Mouse (Mus musculus) ES-E14 (cell line): ENCODE results near the gene Arhgef2. TPM values are rescaled to one million over a fixed set of nuclear protein-coding genes. Genes with fewer than 3 reads are reported as not detected.

Experiments
- DNase-seq: peaks from one replicate; pipeline ENCODE4 v3.0.0-alpha.2; 2013; ENCODE audit warnings: low read depth, low spot score
- H3K27ac ChIP-seq: 2 replicates; pipeline ENCODE4 v1.5.1; 2012; ENCODE audit warnings: low read depth, mild to moderate bottlenecking, low read length, moderate library complexity, mixed read lengths; ENCODE audit not compliant: poor library complexity, insufficient read depth, severe bottlenecking
- H3K36me3 ChIP-seq: 2 replicates; pipeline ENCODE4 v1.6.1; 2012; ENCODE audit warnings: mild to moderate bottlenecking, low read length, moderate library complexity, mixed read lengths; ENCODE audit not compliant: control insufficient read depth, poor library complexity, insufficient read depth, severe bottlenecking
- H3K4me1 ChIP-seq, 2 experiments: fragments of 150-350 bp in 1 of 2; sonication (generic) in 1 of 2; 2 replicates each; pipeline ENCODE4 v1.6.1; 2012; ENCODE audit warnings: low read length in 2 of 2, mild to moderate bottlenecking in 1 of 2, mixed read lengths in 1 of 2; ENCODE audit not compliant: control insufficient read depth in 2 of 2, insufficient read depth in 2 of 2, poor library complexity in 1 of 2
- H3K4me3 ChIP-seq, 2 experiments: fragments of 150-350 bp in 1 of 2; sonication (generic) in 1 of 2; 2 replicates each; pipeline ENCODE4 v1.5.1; 2012; ENCODE audit warnings: low read length in 2 of 2, low read depth in 1 of 2, mild to moderate bottlenecking in 1 of 2, mixed read lengths in 1 of 2; ENCODE audit not compliant: insufficient read depth in 1 of 2, poor library complexity in 1 of 2, severe bottlenecking in 1 of 2
- H3K9ac ChIP-seq: 2 replicates; pipeline ENCODE4 v1.6.1; 2012; ENCODE audit warnings: low read depth, mild to moderate bottlenecking, low read length, mixed read lengths; ENCODE audit not compliant: poor library complexity, insufficient read depth, severe bottlenecking
- H3K9me3 ChIP-seq: fragments of 150-350 bp; sonication (generic); 2 replicates; pipeline ENCODE4 v1.6.1; 2012; ENCODE audit warnings: low read depth, mild to moderate bottlenecking, low read length; ENCODE audit not compliant: control insufficient read depth, insufficient read depth
- CHD2 ChIP-seq: IDR thresholded peaks from 2 replicates; pipeline ENCODE4 v1.6.1; 2014; ENCODE audit warnings: mild to moderate bottlenecking, low read depth, low read length, inconsistent platforms
- HCFC1 ChIP-seq: IDR thresholded peaks from 2 replicates; pipeline ENCODE4 v1.6.1; 2012; ENCODE audit warnings: low read length, inconsistent platforms, borderline replicate concordance; ENCODE audit not compliant: insufficient read depth
- MAFK ChIP-seq: IDR thresholded peaks from 2 replicates; pipeline ENCODE4 v1.6.1; 2014; ENCODE audit warnings: mild to moderate bottlenecking, low read depth, low read length, inconsistent platforms; ENCODE audit not compliant: insufficient read depth
- ZC3H11A ChIP-seq: IDR thresholded peaks from 2 replicates; pipeline ENCODE4 v1.6.1; 2012; ENCODE audit warnings: low read depth, mild to moderate bottlenecking, inconsistent platforms, low read length, borderline replicate concordance
- ZNF384 ChIP-seq: IDR thresholded peaks from 2 replicates; pipeline ENCODE4 v1.6.1; 2012; ENCODE audit warnings: low read depth, low read length, inconsistent platforms
- in situ Hi-C, 2 experiments: fragments of 600-800 bp; cut with MboI; formaldehyde crosslinking; loops; one replicate each; pipeline ENCODE4 v1.15.1; 2025; ENCODE audit warnings: low sequenced_read_pairs in 2 of 2, inconsistent platforms in 1 of 2; ENCODE audit not compliant: unreplicated experiment in 2 of 2
- total RNA-seq: library from RNA; depleted of rRNA; stranded (reverse); fragments of 300-350 nt; gene quantifications from 2 replicates; pipeline ENCODE4 v1.2.3, GENCODE M21; 2012

The Arhgef2 gene
- total RNA-seq, 1 experiment = 50.8 TPM

GRCm38 (mm10) chr3:88655619-88656018, 49.9 kb downstream of the Arhgef2 start:
- TF ChIP-seq HCFC1 (no peak), ZNF384 (no peak), MAFK (no peak), ZC3H11A (no peak), CHD2 (no peak)
- H3K27ac ChIP-seq = no peak overlapping the region
- H3K9ac ChIP-seq = no peak overlapping the region
- H3K9me3 ChIP-seq = no peaks in the 10 kb centered on the region
- H3K36me3 ChIP-seq = no peaks in the 10 kb centered on the region
- in situ Hi-C loops = no loop called here
- peaks cover 0 to 6% of the 10 kb centered on the region in 2 experiments; a peak in 1 of 4 replicates for H3K4me1 ChIP-seq
- no peak overlapping the region for H3K4me3 ChIP-seq
- no peak for DNase-seq

GRCm38 (mm10) chr3:88658441-88659127, 52.8 kb downstream of the Arhgef2 start:
- Histone ChIP-seq H3K36me3 (no peaks in the 10 kb centered on the region), H3K27ac (no peak overlapping the region), H3K9me3 (no peaks in the 10 kb centered on the region), H3K4me3 (no peak overlapping the region), H3K9ac (no peak overlapping the region), H3K4me1 (no peaks in the 10 kb centered on the region)
- no peak for DNase-seq
- no peak for TF ChIP-seq MAFK
- no peak for TF ChIP-seq ZNF384
- no peak for TF ChIP-seq HCFC1
- in situ Hi-C loops = no loop called here

GRCm38 (mm10) chr3:88659798-88660197, 54.0 kb downstream of the Arhgef2 start:
- H3K36me3 ChIP-seq = no peaks in the 10 kb centered on the region
- H3K4me3 ChIP-seq = no peak overlapping the region
- no peak overlapping the region for H3K27ac ChIP-seq
- H3K9me3 ChIP-seq = 0 out of 2 replicates have a peak, but pooled peaks cover 5% of the 10 kb centered on the region
- H3K9ac ChIP-seq = no peak overlapping the region
- TF ChIP-seq ZNF384 (no peak), CHD2 (no peak), ZC3H11A (no peak), HCFC1 (no peak), MAFK (no peak)
- in situ Hi-C loops = no loop called here
- no peak for DNase-seq
- no peaks in the 10 kb centered on the region for H3K4me1 ChIP-seq

DNA sequence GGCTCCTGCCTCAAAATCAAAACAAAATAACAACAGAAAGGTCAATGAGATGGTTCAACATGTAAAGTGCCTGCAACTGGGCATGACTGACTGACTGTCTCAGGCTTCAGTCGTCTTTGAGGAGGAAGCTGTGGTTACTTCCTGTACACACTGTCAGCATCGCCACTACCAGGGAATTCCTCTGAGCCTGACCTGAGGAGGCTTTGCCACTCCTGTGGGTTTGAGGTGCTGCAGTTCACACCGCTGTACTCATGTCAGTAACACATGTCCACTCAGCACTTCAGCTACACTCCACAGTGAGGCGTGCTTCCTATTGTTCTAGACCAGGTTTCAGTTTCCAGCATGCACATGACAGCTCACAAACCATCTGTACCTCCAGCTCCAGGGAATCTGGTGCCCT, 58.3 kb downstream of the Arhgef2 start:
- peaks cover 7% of the 10 kb centered on the region; the same call in 1 of the 2 replicates for H3K9me3 ChIP-seq
- H3K9ac ChIP-seq = no peak overlapping the region
- in situ Hi-C loops = no loop called here
- no peaks in the 10 kb centered on the region for H3K4me1 ChIP-seq
- no peaks in the 10 kb centered on the region for H3K36me3 ChIP-seq
- H3K27ac ChIP-seq = no peak overlapping the region
- H3K4me3 ChIP-seq = no peak overlapping the region
- no peak for DNase-seq
- TF ChIP-seq ZC3H11A (no peak), CHD2 (no peak), MAFK (no peak), HCFC1 (no peak), ZNF384 (no peak)

DNA sequence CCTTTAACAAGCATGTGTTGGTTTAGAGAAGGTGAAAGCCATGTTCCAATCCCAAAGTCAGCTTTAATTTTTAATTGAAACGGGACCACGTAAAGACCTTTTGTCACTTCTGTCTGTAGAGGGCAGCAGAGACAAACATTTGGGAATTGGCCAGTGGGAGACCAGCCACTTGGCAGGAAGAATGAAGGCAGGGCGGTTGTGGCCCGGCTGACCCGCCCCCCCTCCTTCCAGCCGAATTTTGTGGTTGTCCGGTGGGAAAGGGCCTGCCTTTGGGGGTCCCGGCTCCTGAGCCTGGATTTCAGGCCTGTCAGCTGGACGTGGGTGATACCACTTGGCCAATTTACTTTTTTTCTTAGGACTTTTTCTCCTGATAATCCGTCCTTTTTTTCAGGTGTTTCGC, 71.6 kb downstream of the Arhgef2 start:
- no peak for TF ChIP-seq MAFK
- no peak for TF ChIP-seq HCFC1
- no peak for TF ChIP-seq ZNF384
- no peak for TF ChIP-seq CHD2
- TF ChIP-seq ZC3H11A = peak; percentile 64; the same call in 1 of the 2 replicates
- Histone ChIP-seq H3K4me3 (peak overlapping the region in 1 of 2 experiments; percentile 14; a peak in 2 of 4 replicates), H3K9ac (peak overlapping the region; percentile 61; the same call in 1 of the 2 replicates), H3K9me3 (peaks cover 13% of the 10 kb centered on the region), H3K4me1 (no peaks in the 10 kb centered on the region), H3K36me3 (no peaks in the 10 kb centered on the region), H3K27ac (no peak overlapping the region)
- peak; percentile 60 for DNase-seq
- in situ Hi-C loops = loop anchor here in 1 of 2 experiments (25.0 kb wide), 1 partner anchor 1360 kb away; no protein-coding TSS in a partner anchor
